14 mouse cellular contexts compared by ENCODE assay signal in genomic region chr1:82433649-82434005, GRCm38 (mm10).
DNase-seq lines count a peak whose midpoint lies in the region; ATAC-seq and TF ChIP-seq lines count a peak whose summit lies in the region.
"Had no signal": no experiment of that assay in that cellular context is flagged by ENCODE, and none has a peak within 500 bp of the region (broad histone marks: within the 10 kb centered on the region; RNA-seq: fewer than 3 reads in every experiment).

No protein-coding gene starts in this region.

- no peak overlapping the region for H3K9ac ChIP-seq in embryonic facial prominence, embryonic 11.5 days (replicated peaks; ENCODE audit: low read length)
- no peak overlapping the region for H3K9ac ChIP-seq in midbrain, embryonic 14.5 days (replicated peaks; ENCODE audit: low read length)
- H3K9ac ChIP-seq in forebrain, embryonic 14.5 days (ENCODE audit: low read length), result no peak overlapping the region
- no peak overlapping the region for H3K9ac ChIP-seq in hindbrain, postnatal 0 days (replicated peaks; ENCODE audit: low read length)
- H3K9ac ChIP-seq: heart, embryonic 13.5 days; liver, embryonic 14.5 days; lung, embryonic 15.5 days; neural tube, embryonic 12.5 days had no signal

- no peak overlapping the region for H3K27ac ChIP-seq in embryonic facial prominence, embryonic 11.5 days (replicated peaks; ENCODE audit: low read depth, low read length)
- H3K27ac ChIP-seq in embryonic facial prominence, embryonic 10.5 days (replicated peaks), result no peak overlapping the region
- H3K27ac ChIP-seq in midbrain, embryonic 14.5 days (replicated peaks; ENCODE audit: low read depth, low read length), result no peak overlapping the region
- H3K27ac ChIP-seq in midbrain, embryonic 10.5 days (replicated peaks), result no peak overlapping the region
- H3K27ac ChIP-seq in forebrain, embryonic 14.5 days (ENCODE audit: low read depth, low read length), result no peak overlapping the region
- H3K27ac ChIP-seq in hindbrain, postnatal 0 days, result no peak overlapping the region
- H3K27ac ChIP-seq: heart, embryonic 13.5 days; liver, embryonic 14.5 days; lung, embryonic 15.5 days; neural tube, embryonic 12.5 days had no signal

- no peaks in the 10 kb centered on the region for H3K9me3 ChIP-seq in embryonic facial prominence, embryonic 11.5 days (replicated peaks; ENCODE audit: control insufficient read depth, low read length)
- no peaks in the 10 kb centered on the region for H3K9me3 ChIP-seq in embryonic facial prominence, embryonic 10.5 days
- no peaks in the 10 kb centered on the region for H3K9me3 ChIP-seq in midbrain, embryonic 14.5 days (ENCODE audit: control insufficient read depth, low read length)
- no peaks in the 10 kb centered on the region for H3K9me3 ChIP-seq in midbrain, embryonic 10.5 days (replicated peaks)
- H3K9me3 ChIP-seq in forebrain, embryonic 14.5 days (replicated peaks; ENCODE audit: control insufficient read depth, low read length), result no peaks in the 10 kb centered on the region
- H3K9me3 ChIP-seq in hindbrain, postnatal 0 days (ENCODE audit: low read length), result no peaks in the 10 kb centered on the region
- H3K9me3 ChIP-seq: heart, embryonic 13.5 days; lung, embryonic 15.5 days; neural tube, embryonic 12.5 days had no signal

- H3K4me3 ChIP-seq in embryonic facial prominence, embryonic 11.5 days (ENCODE audit: low read depth, low read length), result no peak overlapping the region
- H3K4me3 ChIP-seq in embryonic facial prominence, embryonic 10.5 days, result no peak overlapping the region
- no peak overlapping the region for H3K4me3 ChIP-seq in midbrain, embryonic 14.5 days (replicated peaks; ENCODE audit: low read depth, low read length)
- no peak overlapping the region for H3K4me3 ChIP-seq in midbrain, embryonic 10.5 days
- no peak overlapping the region for H3K4me3 ChIP-seq in forebrain, embryonic 14.5 days (ENCODE audit: low read depth, low read length)
- H3K4me3 ChIP-seq in hindbrain, postnatal 0 days (ENCODE audit: low read length), result no peak overlapping the region
- H3K4me3 ChIP-seq: heart, embryonic 13.5 days; lung, embryonic 15.5 days; neural tube, embryonic 12.5 days had no signal

- WGBS in embryonic facial prominence, embryonic 11.5 days, result 82% methylated on average over 5 of the region's 5 CpGs
- WGBS in embryonic facial prominence, embryonic 10.5 days, result 79% methylated on average over 5 of the region's 5 CpGs
- 82% methylated on average over 5 of the region's 5 CpGs for WGBS in midbrain, embryonic 14.5 days
- WGBS in midbrain, embryonic 10.5 days, result 79% methylated on average over 5 of the region's 5 CpGs
- WGBS in forebrain, embryonic 14.5 days, result 74% methylated on average over 5 of the region's 5 CpGs
- 77% methylated on average over 5 of the region's 5 CpGs for WGBS in hindbrain, postnatal 0 days

- no peak overlapping the region for H3K4me2 ChIP-seq in embryonic facial prominence, embryonic 11.5 days (ENCODE audit: low read depth, low read length)
- no peak overlapping the region for H3K4me2 ChIP-seq in midbrain, embryonic 14.5 days (ENCODE audit: low read length)
- H3K4me2 ChIP-seq in forebrain, embryonic 14.5 days (ENCODE audit: low read length), result no peak overlapping the region
- H3K4me2 ChIP-seq in hindbrain, postnatal 0 days (ENCODE audit: low read depth, low read length), result no peak overlapping the region
- H3K4me2 ChIP-seq: heart, embryonic 13.5 days; lung, embryonic 15.5 days; neural tube, embryonic 12.5 days had no signal

- DNase-seq in embryonic facial prominence, embryonic 11.5 days (ENCODE audit: low spot score), result no peak
- no peak for DNase-seq in embryonic facial prominence, embryonic 10.5 days (ENCODE audit: low spot score)
- DNase-seq in midbrain, embryonic 14.5 days, result no peak
- DNase-seq in midbrain, embryonic 10.5 days (ENCODE audit: low spot score), result no peak
- no peak for DNase-seq in forebrain, embryonic 14.5 days (ENCODE audit: low spot score)
- DNase-seq in hindbrain, postnatal 0 days (ENCODE audit: low spot score), result no peak
- no peak for DNase-seq in thymus, adult 18-20 months
- DNase-seq in lung, postnatal 4 days, result no peak
- DNase-seq: heart, adult 11 months had no signal

- no peak for TF ChIP-seq CTCF in hindbrain, postnatal 0 days (IDR thresholded peaks at IDR 0.05; ENCODE audit: low read depth)

- peak; percentile 44; the same call in 1 of the 2 replicates for ATAC-seq in embryonic facial prominence, embryonic 11.5 days (replicated peaks; ENCODE audit: insufficient number of reproducible peaks, low FRiP score, low TSS enrichment, low read depth)
- ATAC-seq in midbrain, embryonic 14.5 days (ENCODE audit: low FRiP score, low TSS enrichment), result peak; percentile 22; the same call in 1 of the 2 replicates
- ATAC-seq in forebrain, embryonic 14.5 days, result peak; percentile 16; the same call in 1 of the 2 replicates
- ATAC-seq in hindbrain, postnatal 0 days, result peak; percentile 36; the same call in 1 of the 2 replicates

- no peaks in the 10 kb centered on the region for H3K27me3 ChIP-seq in embryonic facial prominence, embryonic 11.5 days (ENCODE audit: control insufficient read depth, insufficient read depth, low read length)
- no peaks in the 10 kb centered on the region for H3K27me3 ChIP-seq in embryonic facial prominence, embryonic 10.5 days (replicated peaks; ENCODE audit: low read depth, poor library complexity, severe bottlenecking)
- H3K27me3 ChIP-seq in midbrain, embryonic 14.5 days (ENCODE audit: control insufficient read depth, insufficient read depth, low read length), result no peaks in the 10 kb centered on the region
- H3K27me3 ChIP-seq in midbrain, embryonic 10.5 days (ENCODE audit: low read depth, poor library complexity, severe bottlenecking), result no peaks in the 10 kb centered on the region
- no peaks in the 10 kb centered on the region for H3K27me3 ChIP-seq in forebrain, embryonic 14.5 days (replicated peaks; ENCODE audit: control insufficient read depth, insufficient read depth, low read length)
- no peaks in the 10 kb centered on the region for H3K27me3 ChIP-seq in hindbrain, postnatal 0 days (ENCODE audit: insufficient read depth, low read length)
- H3K27me3 ChIP-seq: heart, embryonic 13.5 days; lung, embryonic 15.5 days; neural tube, embryonic 12.5 days; Patski had no signal

- H3K36me3 ChIP-seq in embryonic facial prominence, embryonic 11.5 days (replicated peaks; ENCODE audit: control insufficient read depth, insufficient read depth, low read depth, low read length), result no peaks in the 10 kb centered on the region
- no peaks in the 10 kb centered on the region for H3K36me3 ChIP-seq in embryonic facial prominence, embryonic 10.5 days (replicated peaks)
- H3K36me3 ChIP-seq in midbrain, embryonic 14.5 days (ENCODE audit: control insufficient read depth, insufficient read depth, low read length), result no peaks in the 10 kb centered on the region
- H3K36me3 ChIP-seq in midbrain, embryonic 10.5 days, result no peaks in the 10 kb centered on the region
- H3K36me3 ChIP-seq in forebrain, embryonic 14.5 days (ENCODE audit: control insufficient read depth, insufficient read depth, low read length), result no peaks in the 10 kb centered on the region
- H3K36me3 ChIP-seq in hindbrain, postnatal 0 days (ENCODE audit: insufficient read depth, low read length), result no peaks in the 10 kb centered on the region
- H3K36me3 ChIP-seq: heart, embryonic 13.5 days; lung, embryonic 15.5 days; neural tube, embryonic 12.5 days had no signal

- H3K4me1 ChIP-seq in embryonic facial prominence, embryonic 11.5 days (ENCODE audit: control insufficient read depth, insufficient read depth, low read length), result no peaks in the 10 kb centered on the region
- peaks cover 15% of the 10 kb centered on the region for H3K4me1 ChIP-seq in embryonic facial prominence, embryonic 10.5 days
- H3K4me1 ChIP-seq in midbrain, embryonic 14.5 days (ENCODE audit: control insufficient read depth, insufficient read depth, low read length), result no peaks in the 10 kb centered on the region
- H3K4me1 ChIP-seq in midbrain, embryonic 10.5 days, result peaks cover 4% of the 10 kb centered on the region; the same call in 1 of the 2 replicates
- peaks cover 2% of the 10 kb centered on the region for H3K4me1 ChIP-seq in forebrain, embryonic 14.5 days (ENCODE audit: control insufficient read depth, insufficient read depth, low read length)
- H3K4me1 ChIP-seq in hindbrain, postnatal 0 days (ENCODE audit: insufficient read depth, low read length), result no peaks in the 10 kb centered on the region
